Mouse (Mus musculus) megakaryocyte, embryonic 14.5 days (primary cell): Measurements from ENCODE around the gene Cnih1.

ENCODE experiments used
- FLI1 ChIP-seq: IDR thresholded peaks from 2 replicates; pipeline ENCODE4 v1.6.1; 2012; ENCODE audit warnings: low read length, inconsistent platforms, mixed read lengths
- GATA1 ChIP-seq: IDR thresholded peaks from 3 replicates; pipeline ENCODE4 v1.6.1; 2012; ENCODE audit warnings: mixed read lengths, low read length, inconsistent platforms, borderline replicate concordance

DNA sequence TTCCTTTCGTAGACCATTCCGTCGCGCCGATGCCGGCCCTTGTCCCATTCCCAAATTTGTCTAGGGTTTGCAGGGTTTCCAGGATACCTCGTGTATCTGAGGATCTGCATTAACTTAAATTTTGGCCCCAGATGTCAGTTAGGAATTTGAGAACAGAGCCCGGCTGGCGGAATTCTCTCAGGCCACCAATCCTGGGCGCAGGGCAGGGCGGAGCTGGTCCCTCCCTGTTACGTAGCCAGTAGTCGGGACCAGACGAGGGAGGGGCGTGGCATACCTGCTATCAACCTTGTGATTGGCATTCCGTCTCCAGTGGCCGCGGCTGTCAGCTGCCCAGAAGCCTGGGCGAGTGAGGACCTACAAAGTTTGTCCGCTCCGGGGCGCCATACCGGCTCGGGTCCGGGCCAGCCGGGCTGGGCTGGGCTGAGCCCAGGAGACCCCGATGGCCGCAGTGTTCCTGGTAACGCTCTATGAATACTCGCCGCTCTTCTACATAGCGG is 43.7 kb upstream of the Cnih1 start, which contains the start of gene Cgrrf1:
- TF ChIP-seq GATA1 (no peak), FLI1 (no peak)
